Mouse (Mus musculus): ENCODE data around the gene Mrpl46. TPM values are rescaled to one million over a fixed set of nuclear protein-coding genes. Genes with fewer than 3 reads are reported as not detected.

Gene Mrpl46
- polyA plus RNA-seq, 1 experiment = 13.7 TPM

DNA sequence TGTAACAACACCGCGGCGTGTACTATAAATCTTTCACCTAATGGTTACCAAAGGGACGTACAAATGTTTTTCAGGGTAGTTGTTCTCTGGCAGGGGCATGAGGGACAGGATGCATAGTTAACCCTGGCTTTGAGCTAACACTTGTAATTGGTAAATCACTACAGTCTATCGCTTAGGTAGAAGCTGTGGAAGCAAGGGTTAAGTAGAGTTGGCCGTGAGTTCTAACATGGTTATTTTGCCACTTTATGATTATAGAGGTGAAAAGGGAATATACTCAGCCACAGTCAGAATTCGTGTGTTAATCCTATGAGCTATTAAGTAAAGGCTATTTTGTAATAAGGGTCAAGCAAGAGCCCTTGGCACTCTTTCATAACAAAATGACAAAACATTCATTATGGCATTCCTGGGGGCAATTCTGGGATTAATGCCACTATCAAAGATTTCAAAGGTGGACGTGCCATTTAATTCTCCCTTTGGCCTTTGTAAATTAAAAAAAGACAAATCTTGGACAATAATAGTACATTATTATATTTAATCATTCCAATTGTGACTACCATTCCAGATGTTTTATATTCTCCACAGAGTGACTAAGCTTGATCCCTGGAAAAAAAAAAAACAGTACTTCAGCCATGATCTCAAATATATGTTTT is 43.9 kb downstream of the Mrpl46 start:
- TF ChIP-seq CTCF (IDR thresholded peaks at IDR 0.05; ENCODE audit: control insufficient read depth, insufficient read depth, insufficient replicate concordance, low read depth, low read length) (no peak), POLR2A (IDR thresholded peaks at IDR 0.05; ENCODE audit: control insufficient read depth, low read depth, low read length) (no peak)
- H3K36me3 ChIP-seq (ENCODE audit: control insufficient read depth, insufficient read depth, low read length) = no peaks in the 10 kb centered on the region
- H3K27me3 ChIP-seq (ENCODE audit: control insufficient read depth, insufficient read depth, low read length) = no peaks in the 10 kb centered on the region
- H3K4me1 ChIP-seq (ENCODE audit: control insufficient read depth, insufficient read depth, low read length) = no peaks in the 10 kb centered on the region
- H3K4me3 ChIP-seq (ENCODE audit: control insufficient read depth, low read depth, low read length) = no peak overlapping the region
- H3K27ac ChIP-seq (ENCODE audit: control insufficient read depth, insufficient read depth, low read depth, low read length) = no peak overlapping the region

DNA sequence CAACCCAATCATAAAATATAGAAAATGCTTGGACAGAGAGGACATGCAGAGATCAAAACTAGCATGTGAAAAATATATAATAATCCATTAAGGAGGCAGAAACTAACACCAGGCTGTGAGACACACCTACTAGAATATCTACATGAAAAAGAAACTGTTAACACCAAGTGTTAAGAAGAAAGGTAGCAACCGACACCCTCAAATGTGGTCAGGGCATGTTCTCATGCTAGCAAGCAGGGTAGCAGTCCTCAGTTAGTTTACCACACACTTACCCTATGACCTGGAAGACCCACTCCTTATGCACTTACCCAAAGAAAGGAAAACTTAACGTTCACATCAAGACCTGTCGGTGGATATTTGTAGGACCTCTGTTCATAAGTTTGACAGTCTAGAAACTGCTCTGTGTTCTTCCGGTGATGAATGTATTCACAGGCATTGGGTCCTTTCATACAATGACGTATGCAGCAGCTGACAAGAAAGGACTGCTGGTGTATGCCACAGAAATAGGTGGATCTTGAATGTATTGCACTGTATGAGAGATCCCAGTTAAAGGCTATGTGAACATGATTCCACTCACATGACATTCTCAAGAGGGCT is 45.6 kb downstream of the Mrpl46 start, which contains the start of gene Ntrk3:
TSS of gene Ntrk3 (minus strand) at position 399 of the 597 bp plus-strand sequence.
- Histone ChIP-seq H3K4me3 (ENCODE audit: control insufficient read depth, low read depth, low read length) (no peak within 1 kb of the TSS), H3K36me3 (ENCODE audit: control insufficient read depth, insufficient read depth, low read length) (no peaks in the 10 kb centered on the region), H3K27ac (ENCODE audit: control insufficient read depth, insufficient read depth, low read depth, low read length) (no peak within 1 kb of the TSS), H3K4me1 (ENCODE audit: control insufficient read depth, insufficient read depth, low read length) (no peaks in the 10 kb centered on the region), H3K27me3 (ENCODE audit: control insufficient read depth, insufficient read depth, low read length) (no peaks in the 10 kb centered on the region)
- TF ChIP-seq CTCF (IDR thresholded peaks at IDR 0.05; ENCODE audit: control insufficient read depth, insufficient read depth, insufficient replicate concordance, low read depth, low read length) (no peak), POLR2A (IDR thresholded peaks at IDR 0.05; ENCODE audit: control insufficient read depth, low read depth, low read length) (no peak)

DNA sequence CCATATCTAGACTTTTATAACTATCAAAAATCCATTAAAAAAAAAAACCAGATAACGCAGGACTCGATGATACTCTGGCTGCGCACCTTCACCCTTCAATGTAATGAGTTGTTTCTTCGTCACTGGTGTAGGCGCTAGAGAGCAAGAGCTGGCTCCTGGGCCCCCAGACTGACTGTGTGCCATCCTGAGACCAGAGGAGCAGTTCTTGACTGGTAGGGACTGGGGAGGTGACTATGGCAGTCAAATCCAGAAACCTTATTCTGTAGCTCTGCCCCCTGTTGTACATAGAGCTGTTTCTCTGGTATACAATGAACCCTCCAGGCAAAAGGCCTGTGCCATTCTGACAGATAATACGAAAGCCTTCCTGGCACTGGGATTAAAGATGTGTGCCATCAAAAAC is 46.1 kb downstream of the Mrpl46 start:
- Histone ChIP-seq H3K4me1 (ENCODE audit: control insufficient read depth, insufficient read depth, low read length) (no peaks in the 10 kb centered on the region), H3K27ac (ENCODE audit: control insufficient read depth, insufficient read depth, low read depth, low read length) (no peak overlapping the region), H3K36me3 (ENCODE audit: control insufficient read depth, insufficient read depth, low read length) (no peaks in the 10 kb centered on the region), H3K4me3 (ENCODE audit: control insufficient read depth, low read depth, low read length) (no peak overlapping the region), H3K27me3 (ENCODE audit: control insufficient read depth, insufficient read depth, low read length) (no peaks in the 10 kb centered on the region)
- no peak for TF ChIP-seq POLR2A (IDR thresholded peaks at IDR 0.05; ENCODE audit: control insufficient read depth, low read depth, low read length)
- TF ChIP-seq CTCF (IDR thresholded peaks at IDR 0.05; ENCODE audit: control insufficient read depth, insufficient read depth, insufficient replicate concordance, low read depth, low read length) = no peak

DNA sequence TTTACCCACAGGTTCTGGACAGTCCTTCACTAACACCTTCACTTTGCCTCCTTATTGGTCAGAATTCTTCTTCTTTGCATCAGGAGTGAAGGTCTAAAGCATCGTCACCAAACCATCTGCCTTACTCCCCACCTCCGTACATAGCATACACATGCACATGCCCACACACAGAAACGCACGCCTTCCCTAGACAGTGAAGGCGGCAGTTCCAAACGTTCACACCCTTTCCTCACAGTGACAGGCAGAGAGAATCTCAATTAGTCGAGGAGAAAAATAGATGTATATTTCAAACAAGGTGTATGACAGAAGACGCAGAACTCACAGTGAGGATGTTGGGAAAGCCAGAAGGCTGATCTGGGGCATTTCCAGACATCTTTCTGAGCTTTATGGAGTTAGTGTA is 51.9 kb downstream of the Mrpl46 start:
- H3K4me3 ChIP-seq (ENCODE audit: control insufficient read depth, low read depth, low read length) = no peak overlapping the region
- no peak for TF ChIP-seq POLR2A (IDR thresholded peaks at IDR 0.05; ENCODE audit: control insufficient read depth, low read depth, low read length)
- TF ChIP-seq CTCF (IDR thresholded peaks at IDR 0.05; ENCODE audit: control insufficient read depth, insufficient read depth, insufficient replicate concordance, low read depth, low read length) = no peak
- H3K36me3 ChIP-seq (ENCODE audit: control insufficient read depth, insufficient read depth, low read length) = no peaks in the 10 kb centered on the region
- H3K4me1 ChIP-seq (ENCODE audit: control insufficient read depth, insufficient read depth, low read length) = no peaks in the 10 kb centered on the region
- H3K27me3 ChIP-seq (ENCODE audit: control insufficient read depth, insufficient read depth, low read length) = no peaks in the 10 kb centered on the region
- no peak overlapping the region for H3K27ac ChIP-seq (ENCODE audit: control insufficient read depth, insufficient read depth, low read depth, low read length)

Other genes starting within 250 kb of the Mrpl46 start
- gene Ntrk3, start 45.5 kb downstream of the Mrpl46 start, polyA plus RNA-seq (2012; rRNA removed) = 7.7 and 7.8 TPM in 2 replicates
- gene Mrps11, start 412 bp downstream of the Mrpl46 start, polyA plus RNA-seq (2012; rRNA removed) = 55.0 and 70.9 TPM in 2 replicates
- gene Det1, start 63.7 kb upstream of the Mrpl46 start, polyA plus RNA-seq (2012; rRNA removed) = 13.6 and 14.8 TPM in 2 replicates
- gene Aen, start 112.3 kb upstream of the Mrpl46 start, polyA plus RNA-seq (2012; rRNA removed) = 9.3 and 10.3 TPM in 2 replicates
- gene Isg20, start 129.9 kb upstream of the Mrpl46 start, polyA plus RNA-seq (2012; rRNA removed) = 275 and 277 TPM in 2 replicates